Mouse (Mus musculus) lung, embryonic 16.5 days (tissue): ENCODE data around the gene Polr1c. TPM values are rescaled to one million over a fixed set of nuclear protein-coding genes. Genes with fewer than 3 reads are reported as not detected.

ENCODE experiments used
- ATAC-seq: fragments of 200-750 bp; cut with Nextera tagmentation; 2 replicates; pipeline ENCODE4 v1.8.0; 2017; ENCODE audit warnings: low read depth, mild to moderate bottlenecking, moderate library complexity
- H3K27ac ChIP-seq: fragments of 300-500 bp; sonication (generic); 2 replicates; pipeline ENCODE4 v1.5.1; 2014; ENCODE audit warnings: mild to moderate bottlenecking, control low read depth, low read length
- H3K27me3 ChIP-seq: fragments of 300-500 bp; sonication (generic); 2 replicates; pipeline ENCODE4 v1.6.1; 2014; ENCODE audit warnings: low read depth, low read length, mixed read lengths; ENCODE audit not compliant: control insufficient read depth, insufficient read depth
- H3K36me3 ChIP-seq: fragments of 300-500 bp; sonication (generic); 2 replicates; pipeline ENCODE4 v1.6.1; 2014; ENCODE audit warnings: low read length; ENCODE audit not compliant: control insufficient read depth, insufficient read depth
- H3K4me1 ChIP-seq: fragments of 300-500 bp; sonication (generic); replicated peaks from 2 replicates; pipeline ENCODE4 v1.6.1; 2014; ENCODE audit warnings: low read length, mixed read lengths; ENCODE audit not compliant: control insufficient read depth, insufficient read depth
- H3K4me2 ChIP-seq: fragments of 300-500 bp; sonication (generic); 2 replicates; pipeline ENCODE4 v1.6.1; 2014; ENCODE audit warnings: low read depth, low read length, control low read depth
- H3K4me3 ChIP-seq: fragments of 300-500 bp; sonication (generic); 2 replicates; pipeline ENCODE4 v1.5.1; 2014; ENCODE audit warnings: mild to moderate bottlenecking, low read length, control low read depth
- H3K9ac ChIP-seq: fragments of 300-500 bp; sonication (generic); 2 replicates; pipeline ENCODE4 v1.6.1; 2014; ENCODE audit warnings: low read length, control low read depth
- H3K9me3 ChIP-seq: fragments of 300-500 bp; sonication (generic); 2 replicates; pipeline ENCODE4 v1.6.1; 2016; ENCODE audit warnings: low read length; ENCODE audit not compliant: control insufficient read depth
- WGBS: fragments of 180-500 bp; shearing (Covaris S2); extraction: QIAGEN DNeasy Blood & Tissue Kit; methylation state at CpG from one replicate; pipeline ENCODE4 v1.1.7; 2014; 5-methylcytosine and 5-hydroxymethylcytosine counted together
- microRNA counts: library from miRNA; unstranded; fragments of <30 nt; microRNA quantifications from one replicate; lab custom pipeline; 2016
- microRNA-seq: library from miRNA; unstranded; fragments of <30 nt; microRNA quantifications from one replicate; pipeline ENCODE4, GENCODE M21; 2016
- polyA plus RNA-seq: library from polyadenylated mRNA; unstranded; fragments of >200 nt; fragmentation: Nextera tagmentation; extraction: Ambion mirVana; gene quantifications from 2 replicates; pipeline ENCODE4 v1.2.1, GENCODE M21; 2015

The Polr1c gene
- polyA plus RNA-seq, 1 experiment from 2014 or later = 90.6 TPM

- ATAC-seq = peak; percentile 21; the same call in 1 of the 2 replicates
- WGBS = 0% methylated on average over 20 of the region's 20 CpGs
- peak overlapping the region; percentile 97 for H3K4me3 ChIP-seq
Observed at GRCm38 (mm10) chr17:46203078-46203477, 44.8 kb downstream of the Polr1c start.

GRCm38 (mm10) chr17:46202421-46203071, 45.3 kb downstream of the Polr1c start, which contains the start of the genes Polh and Xpo5:
Gene Polh, minus strand, starts transcription at chr17:46202645.
Gene Xpo5, plus strand, starts transcription at chr17:46202782.
- peak; percentile 98 for ATAC-seq
- Histone ChIP-seq H3K9me3 (no peaks in the 10 kb centered on the region), H3K4me1 (peaks cover 22% of the 10 kb centered on the region), H3K9ac (peak within 1 kb of the TSS; percentile 83), H3K27ac (peak within 1 kb of the TSS; percentile 91), H3K4me2 (peak within 1 kb of the TSS; percentile 96), H3K36me3 (peaks cover 24% of the 10 kb centered on the region), H3K4me3 (peak within 1 kb of the TSS; percentile 97), H3K27me3 (no peaks in the 10 kb centered on the region)
- WGBS = under 1% methylated on average over 66 of the region's 66 CpGs

More at GRCm38 (mm10) chr17:46203078-46203477, 44.8 kb downstream of the Polr1c start:
- Histone ChIP-seq H3K9me3 (no peaks in the 10 kb centered on the region), H3K36me3 (peaks cover 24% of the 10 kb centered on the region), H3K27ac (peak overlapping the region; percentile 91), H3K27me3 (no peaks in the 10 kb centered on the region), H3K4me1 (peaks cover 22% of the 10 kb centered on the region), H3K4me2 (peak overlapping the region; percentile 96), H3K9ac (peak overlapping the region; percentile 83)

- ATAC-seq = no peak
- WGBS = 39% methylated on average over 6 of the region's 6 CpGs
- H3K9ac ChIP-seq = peak overlapping the region; percentile 24; the same call in 1 of the 2 replicates
Observed at GRCm38 (mm10) chr17:46201151-46201550, 46.7 kb downstream of the Polr1c start.

More at GRCm38 (mm10) chr17:46201151-46201550, 46.7 kb downstream of the Polr1c start:
- no peaks in the 10 kb centered on the region for H3K9me3 ChIP-seq
- H3K4me2 ChIP-seq = peak overlapping the region; percentile 89
- H3K4me3 ChIP-seq = peak overlapping the region; percentile 97
- peaks cover 22% of the 10 kb centered on the region for H3K4me1 ChIP-seq
- H3K27me3 ChIP-seq = no peaks in the 10 kb centered on the region
- H3K27ac ChIP-seq = no peak overlapping the region
- peaks cover 27% of the 10 kb centered on the region for H3K36me3 ChIP-seq

MicroRNAs within 50 kb of the gene (microRNA counts, 519-probe panel; counts per million panel counts)
- not detected for microRNA mmu-miR-693-3p (lab: Ali Mortazavi, UCI)
- microRNA mmu-miR-693-5p (lab: Ali Mortazavi, UCI) = not detected

Small RNA genes lying within 50 kb of the gene (microRNA-seq; reads per million reads assigned to microRNA genes)
- not detected for gene Mir693

Other genes starting within 250 kb of the Polr1c start
- gene Vegfa, start 215.7 kb downstream of the Polr1c start, polyA plus RNA-seq = 4.5 and 5.7 TPM in 2 replicates
- 134 and 138 TPM in 2 replicates for gene Mrps18a, start 137.1 kb downstream of the Polr1c start, polyA plus RNA-seq
- 23.7 and 26.8 TPM in 2 replicates for gene Rsph9, start 103.8 kb downstream of the Polr1c start, polyA plus RNA-seq
- 55.5 and 57.1 TPM in 2 replicates for gene Mad2l1bp, start 94.5 kb downstream of the Polr1c start, polyA plus RNA-seq
- 50.3 and 55.0 TPM in 2 replicates for gene Gtpbp2, start 87.0 kb downstream of the Polr1c start, polyA plus RNA-seq
- 24.1 and 26.0 TPM in 2 replicates for gene Polh, start 45.4 kb downstream of the Polr1c start, polyA plus RNA-seq
- 31.2 and 33.8 TPM in 2 replicates for gene Xpo5, start 45.3 kb downstream of the Polr1c start, polyA plus RNA-seq
- 114 and 120 TPM in 2 replicates for gene Yipf3, start within 50 bp of the Polr1c start, polyA plus RNA-seq
- 0.69 and 0.93 TPM in 2 replicates for gene Lrrc73, start 5.5 kb upstream of the Polr1c start, polyA plus RNA-seq
- 39.1 and 40.8 TPM in 2 replicates for gene Tjap1, start 35.0 kb upstream of the Polr1c start, polyA plus RNA-seq
- gene Dlk2, start 49.4 kb upstream of the Polr1c start, polyA plus RNA-seq = 3.1 and 4.0 TPM in 2 replicates
- 5.3 and 5.5 TPM in 2 replicates for gene Abcc10, start 80.3 kb upstream of the Polr1c start, polyA plus RNA-seq
- 6.0 and 7.0 TPM in 2 replicates for gene Zfp318, start 135.7 kb upstream of the Polr1c start, polyA plus RNA-seq
- gene Crip3, start 180.9 kb upstream of the Polr1c start, polyA plus RNA-seq = 3.3 and 8.2 TPM in 2 replicates
- gene Slc22a7, start 190.4 kb upstream of the Polr1c start, polyA plus RNA-seq = 0.28 TPM in 1 of 2 replicates, not detected in the other
- gene Ttbk1, start 239.6 kb upstream of the Polr1c start, polyA plus RNA-seq = 0.03 and 0.05 TPM in 2 replicates
- 33.4 and 37.2 TPM in 2 replicates for gene Dnph1, start 248.7 kb upstream of the Polr1c start, polyA plus RNA-seq